Comparison of ENCODE assay signal across 9 mouse cellular contexts in genomic region chr9:54587863-54588262, GRCm38 (mm10). TPM values are rescaled to one million over a fixed set of nuclear protein-coding genes. Genes with fewer than 3 reads are reported as not detected.
DNase-seq lines count a peak whose midpoint lies in the region; ATAC-seq and TF ChIP-seq lines count a peak whose summit lies in the region.
"Had no signal": no experiment of that assay in that cellular context is flagged by ENCODE, and none has a peak within 500 bp of the region (broad histone marks: within the 10 kb centered on the region; RNA-seq: fewer than 3 reads in every experiment).

No protein-coding gene starts in this region.

- no peak for DNase-seq in heart, embryonic 10.5 days (ENCODE audit: low spot score)
- DNase-seq in heart, postnatal 14 days: no peak
- DNase-seq in midbrain, embryonic 10.5 days (ENCODE audit: low spot score): no peak
- no peak for DNase-seq in midbrain, embryonic 11.5 days (ENCODE audit: low spot score, missing footprints)
- no peak for DNase-seq in kidney, postnatal 0 days (ENCODE audit: low spot score)
- DNase-seq in urinary bladder, adult 2 months (ENCODE audit: low spot score): no peak
- no peak for DNase-seq in thymus, adult 18-20 months
- DNase-seq in urinary bladder, postnatal 4 days (ENCODE audit: low spot score in 2 of 2): no peak
- DNase-seq: lung, postnatal 36 days had no signal

- no peak overlapping the region for H3K27ac ChIP-seq in heart, embryonic 10.5 days
- H3K27ac ChIP-seq in midbrain, embryonic 10.5 days (replicated peaks): no peak overlapping the region
- no peak overlapping the region for H3K27ac ChIP-seq in midbrain, embryonic 11.5 days (ENCODE audit: low read depth, low read length)
- H3K27ac ChIP-seq in kidney, postnatal 0 days: no peak overlapping the region

- intact Hi-C loops in heart, postnatal 14 days (cut with DNase I): no loop called here

- TF ChIP-seq CTCF in kidney, postnatal 0 days (IDR thresholded peaks at IDR 0.05; ENCODE audit: low read depth): no peak

- no peak overlapping the region for H3K4me2 ChIP-seq in midbrain, embryonic 11.5 days
- H3K4me2 ChIP-seq in kidney, postnatal 0 days (ENCODE audit: low read length): peak overlapping the region; percentile 97

- H3K9me3 ChIP-seq in heart, embryonic 10.5 days: no peaks in the 10 kb centered on the region
- H3K9me3 ChIP-seq in midbrain, embryonic 10.5 days (replicated peaks): no peaks in the 10 kb centered on the region
- no peaks in the 10 kb centered on the region for H3K9me3 ChIP-seq in midbrain, embryonic 11.5 days (ENCODE audit: control insufficient read depth, low read length)
- H3K9me3 ChIP-seq in kidney, postnatal 0 days (replicated peaks; ENCODE audit: low read length): no peaks in the 10 kb centered on the region

- no peaks in the 10 kb centered on the region for H3K27me3 ChIP-seq in heart, embryonic 10.5 days (ENCODE audit: insufficient read depth, poor library complexity, severe bottlenecking)
- no peaks in the 10 kb centered on the region for H3K27me3 ChIP-seq in midbrain, embryonic 10.5 days (ENCODE audit: low read depth, poor library complexity, severe bottlenecking)
- H3K27me3 ChIP-seq in midbrain, embryonic 11.5 days (ENCODE audit: control insufficient read depth, insufficient read depth, low read length): no peaks in the 10 kb centered on the region
- no peaks in the 10 kb centered on the region for H3K27me3 ChIP-seq in kidney, postnatal 0 days (ENCODE audit: insufficient read depth, low read length)

- 57% methylated on average over 4 of the region's 4 CpGs for WGBS in heart, embryonic 10.5 days
- 56% methylated on average over 4 of the region's 4 CpGs for WGBS in midbrain, embryonic 10.5 days
- 36% methylated on average over 4 of the region's 4 CpGs for WGBS in midbrain, embryonic 11.5 days
- 40% methylated on average over 4 of the region's 4 CpGs for WGBS in kidney, postnatal 0 days

- peaks cover 23% of the 10 kb centered on the region for H3K4me1 ChIP-seq in heart, embryonic 10.5 days
- peaks cover 20% of the 10 kb centered on the region for H3K4me1 ChIP-seq in midbrain, embryonic 10.5 days
- peaks cover 6% of the 10 kb centered on the region; the same call in 1 of the 2 replicates for H3K4me1 ChIP-seq in midbrain, embryonic 11.5 days (ENCODE audit: control insufficient read depth, insufficient read depth, low read length)
- peaks cover 10% of the 10 kb centered on the region for H3K4me1 ChIP-seq in kidney, postnatal 0 days (replicated peaks; ENCODE audit: insufficient read depth, low read length)

- H3K4me3 ChIP-seq in heart, embryonic 10.5 days: peak overlapping the region; percentile 99
- peak overlapping the region; percentile 89 for H3K4me3 ChIP-seq in midbrain, embryonic 10.5 days
- no peak overlapping the region for H3K4me3 ChIP-seq in midbrain, embryonic 11.5 days (ENCODE audit: low read depth, low read length)
- H3K4me3 ChIP-seq in kidney, postnatal 0 days (replicated peaks; ENCODE audit: low read depth, low read length): no peak overlapping the region

- no peak for ATAC-seq in midbrain, embryonic 11.5 days (ENCODE audit: low FRiP score)
- ATAC-seq in kidney, postnatal 0 days (replicated peaks; ENCODE audit: low FRiP score, low read depth): no peak

- peaks cover 38% of the 10 kb centered on the region for H3K36me3 ChIP-seq in heart, embryonic 10.5 days
- H3K36me3 ChIP-seq in midbrain, embryonic 10.5 days: peaks cover 37% of the 10 kb centered on the region
- peaks cover 6% of the 10 kb centered on the region; the same call in 1 of the 2 replicates for H3K36me3 ChIP-seq in midbrain, embryonic 11.5 days (ENCODE audit: control insufficient read depth, insufficient read depth, low read length)
- H3K36me3 ChIP-seq in kidney, postnatal 0 days (ENCODE audit: insufficient read depth, low read length): peaks cover 12% of the 10 kb centered on the region

- no peak overlapping the region for H3K9ac ChIP-seq in midbrain, embryonic 11.5 days (ENCODE audit: low read length)
- no peak overlapping the region for H3K9ac ChIP-seq in kidney, postnatal 0 days (ENCODE audit: low read depth, low read length)

RNA-seq across cellular contexts. Expression of gene Idh3a, which starts 1.7 kb away (rescaled TPM):
- 348 and 488 TPM in 2 replicates for polyA plus RNA-seq in heart, embryonic 10.5 days (2016; fragmentation: Nextera tagmentation; extraction: Ambion mirVana)
- 100 to 1,000 TPM; 581 to 585 TPM for total RNA-seq in heart, postnatal 14 days (2021)
- polyA plus RNA-seq in midbrain, embryonic 10.5 days (2016; fragmentation: Nextera tagmentation; extraction: Ambion mirVana): 113 and 124 TPM in 2 replicates
- 122 and 127 TPM in 2 replicates for polyA plus RNA-seq in midbrain, embryonic 11.5 days (2014; fragmentation: Nextera tagmentation; extraction: Ambion mirVana)
- polyA plus RNA-seq in kidney, postnatal 0 days (2015; fragmentation: Nextera tagmentation; extraction: Ambion mirVana): 247 and 272 TPM in 2 replicates
- 61.3 and 66.5 TPM in 2 replicates for polyA plus RNA-seq in urinary bladder, adult 2 months (2012; rRNA removed)

RNA-seq across cellular contexts. Expression of gene Cib2, which starts 27.8 kb away (rescaled TPM):
- polyA plus RNA-seq in heart, embryonic 10.5 days (2016; fragmentation: Nextera tagmentation; extraction: Ambion mirVana): 2.9 and 5.5 TPM in 2 replicates
- total RNA-seq in heart, postnatal 14 days (2021): 1 to 10 TPM in 1 of 2 experiments, under 1 TPM in 1; 0.71 to 3.4 TPM
- polyA plus RNA-seq in midbrain, embryonic 10.5 days (2016; fragmentation: Nextera tagmentation; extraction: Ambion mirVana): 9.9 and 12.7 TPM in 2 replicates
- 16.8 and 17.9 TPM in 2 replicates for polyA plus RNA-seq in midbrain, embryonic 11.5 days (2014; fragmentation: Nextera tagmentation; extraction: Ambion mirVana)
- 18.0 and 19.2 TPM in 2 replicates for polyA plus RNA-seq in kidney, postnatal 0 days (2015; fragmentation: Nextera tagmentation; extraction: Ambion mirVana)
- polyA plus RNA-seq in urinary bladder, adult 2 months (2012; rRNA removed): 8.1 and 9.5 TPM in 2 replicates

RNA-seq across cellular contexts. Expression of gene Sh2d7, which starts 49.1 kb away (rescaled TPM):
- not detected in 2 replicates for polyA plus RNA-seq in heart, embryonic 10.5 days (2016; fragmentation: Nextera tagmentation; extraction: Ambion mirVana)
- total RNA-seq in heart, postnatal 14 days (2021): not detected
- not detected in 2 replicates for polyA plus RNA-seq in midbrain, embryonic 10.5 days (2016; fragmentation: Nextera tagmentation; extraction: Ambion mirVana)
- not detected in 2 replicates for polyA plus RNA-seq in midbrain, embryonic 11.5 days (2014; fragmentation: Nextera tagmentation; extraction: Ambion mirVana)
- not detected in 2 replicates for polyA plus RNA-seq in kidney, postnatal 0 days (2015; fragmentation: Nextera tagmentation; extraction: Ambion mirVana)
- not detected in 2 replicates for polyA plus RNA-seq in urinary bladder, adult 2 months (2012; rRNA removed)

Comparison
In these comparisons a context has a peak if more than half of its experiments do, and no peak if none do; other contexts are left out.
1. H3K4me3 ChIP-seq: peak in heart, embryonic 10.5 days (single experiment) and midbrain, embryonic 10.5 days (single experiment); none in midbrain, embryonic 11.5 days (single experiment) and kidney, postnatal 0 days (single experiment).